ENCODE assay signal across 8 mouse cellular contexts in genomic region chr10:83805201-83805718, GRCm38 (mm10).
DNase-seq lines count a peak whose midpoint lies in the region; ATAC-seq and TF ChIP-seq lines count a peak whose summit lies in the region.

No protein-coding gene starts in this region.

- 0 out of 2 replicates have a peak, but pooled peaks have one; percentile 41 for ATAC-seq in forebrain, embryonic 13.5 days
- ATAC-seq in hindbrain, embryonic 12.5 days (ENCODE audit: low FRiP score): peak; percentile 54
- peak; percentile 78 for ATAC-seq in limb, embryonic 14.5 days (ENCODE audit: low FRiP score, low read depth)
- ATAC-seq in midbrain, embryonic 16.5 days: peak; percentile 48

- H3K27ac ChIP-seq in forebrain, embryonic 13.5 days: peak overlapping the region; percentile 22
- peak overlapping the region; percentile 45 for H3K27ac ChIP-seq in hindbrain, embryonic 12.5 days
- H3K27ac ChIP-seq in limb, embryonic 14.5 days (replicated peaks; ENCODE audit: low read depth, low read length): peak overlapping the region; percentile 71
- 0 out of 2 replicates have a peak overlapping the region, but pooled peaks have one; percentile 11 for H3K27ac ChIP-seq in midbrain, embryonic 16.5 days (ENCODE audit: low read length)

- H3K27me3 ChIP-seq in forebrain, embryonic 13.5 days: no peaks in the 10 kb centered on the region
- peaks cover 2% of the 10 kb centered on the region; the same call in 1 of the 2 replicates for H3K27me3 ChIP-seq in hindbrain, embryonic 12.5 days
- no peaks in the 10 kb centered on the region for H3K27me3 ChIP-seq in limb, embryonic 14.5 days (ENCODE audit: control insufficient read depth, insufficient read depth, low read length)
- no peaks in the 10 kb centered on the region for H3K27me3 ChIP-seq in midbrain, embryonic 16.5 days (ENCODE audit: control insufficient read depth, insufficient read depth, low read depth, low read length)

- H3K9ac ChIP-seq in forebrain, embryonic 13.5 days: no peak overlapping the region
- no peak overlapping the region for H3K9ac ChIP-seq in hindbrain, embryonic 12.5 days
- no peak overlapping the region for H3K9ac ChIP-seq in limb, embryonic 14.5 days (ENCODE audit: low read depth, low read length, severe bottlenecking)
- H3K9ac ChIP-seq in midbrain, embryonic 16.5 days (ENCODE audit: low read depth, low read length): no peak overlapping the region

- peak; percentile 63 for DNase-seq in embryo, embryonic 10 days (ENCODE audit: low spot score)
- DNase-seq in limb, embryonic 14.5 days (ENCODE audit: low spot score): peak; percentile 77
- no peak for DNase-seq in cerebellum, adult 8-10 months
- DNase-seq in natural killer cell, adult 2 months (ENCODE audit: low spot score in 2 of 2): no peak
- DNase-seq in right cerebral cortex, postnatal 14 days: no peak

- no peak for TF ChIP-seq POLR2A in limb, embryonic 14.5 days (IDR thresholded peaks at IDR 0.05; ENCODE audit: borderline replicate concordance, extremely low read depth, insufficient read depth, insufficient read length)

- H3K36me3 ChIP-seq in forebrain, embryonic 13.5 days (ENCODE audit: poor library complexity, severe bottlenecking): no peaks in the 10 kb centered on the region
- H3K36me3 ChIP-seq in hindbrain, embryonic 12.5 days: no peaks in the 10 kb centered on the region
- H3K36me3 ChIP-seq in limb, embryonic 14.5 days (ENCODE audit: control insufficient read depth, insufficient read depth, low read length): no peaks in the 10 kb centered on the region
- H3K36me3 ChIP-seq in midbrain, embryonic 16.5 days (ENCODE audit: control insufficient read depth, insufficient read depth, low read length): no peaks in the 10 kb centered on the region

- H3K9me3 ChIP-seq in forebrain, embryonic 13.5 days (replicated peaks): no peaks in the 10 kb centered on the region
- H3K9me3 ChIP-seq in hindbrain, embryonic 12.5 days (replicated peaks): no peaks in the 10 kb centered on the region
- H3K9me3 ChIP-seq in limb, embryonic 14.5 days (ENCODE audit: control insufficient read depth, low read length): no peaks in the 10 kb centered on the region
- H3K9me3 ChIP-seq in midbrain, embryonic 16.5 days (replicated peaks; ENCODE audit: control insufficient read depth, low read length, poor library complexity, severe bottlenecking): no peaks in the 10 kb centered on the region

- no peak overlapping the region for H3K4me3 ChIP-seq in forebrain, embryonic 13.5 days
- H3K4me3 ChIP-seq in hindbrain, embryonic 12.5 days: no peak overlapping the region
- H3K4me3 ChIP-seq in limb, embryonic 14.5 days (replicated peaks; ENCODE audit: low read length): no peak overlapping the region
- no peak overlapping the region for H3K4me3 ChIP-seq in midbrain, embryonic 16.5 days (ENCODE audit: low read depth, low read length)

- WGBS in forebrain, embryonic 13.5 days: 38% methylated on average over 11 of the region's 11 CpGs
- 47% methylated on average over 11 of the region's 11 CpGs for WGBS in hindbrain, embryonic 12.5 days
- 9% methylated on average over 11 of the region's 11 CpGs for WGBS in limb, embryonic 14.5 days
- WGBS in midbrain, embryonic 16.5 days: 31% methylated on average over 11 of the region's 11 CpGs

- peaks cover 12% of the 10 kb centered on the region for H3K4me1 ChIP-seq in forebrain, embryonic 13.5 days
- peaks cover 17% of the 10 kb centered on the region; the same call in 1 of the 2 replicates for H3K4me1 ChIP-seq in hindbrain, embryonic 12.5 days
- peaks cover 36% of the 10 kb centered on the region for H3K4me1 ChIP-seq in limb, embryonic 14.5 days (ENCODE audit: control insufficient read depth, insufficient read depth, low read length)
- H3K4me1 ChIP-seq in midbrain, embryonic 16.5 days (ENCODE audit: control insufficient read depth, insufficient read depth, low read length): peaks cover 7% of the 10 kb centered on the region

- H3K4me2 ChIP-seq in forebrain, embryonic 13.5 days: peak overlapping the region; percentile 23; the same call in 1 of the 2 replicates
- H3K4me2 ChIP-seq in hindbrain, embryonic 12.5 days (replicated peaks): 0 out of 2 replicates have a peak overlapping the region, but pooled peaks have one; percentile 9
- peak overlapping the region; percentile 24 for H3K4me2 ChIP-seq in limb, embryonic 14.5 days (replicated peaks; ENCODE audit: low read depth, low read length, severe bottlenecking)
- H3K4me2 ChIP-seq in midbrain, embryonic 16.5 days (ENCODE audit: low read length): no peak overlapping the region

Comparison
In these comparisons a context has a peak if more than half of its experiments do, and no peak if none do; other contexts are left out.
1. DNase-seq: peak in embryo, embryonic 10 days (single experiment) and limb, embryonic 14.5 days (single experiment); none in cerebellum, adult 8-10 months (single experiment), natural killer cell, adult 2 months (0 of 2) and right cerebral cortex, postnatal 14 days (single experiment).
2. H3K27ac ChIP-seq: peak in every context shown above with its lines; median percentile 71 in limb, embryonic 14.5 days; 45 in hindbrain, embryonic 12.5 days; 22 in forebrain, embryonic 13.5 days; 11 in midbrain, embryonic 16.5 days.
3. Peak in every context shown above with its lines, with median percentiles within 50 percentile points of each other: ATAC-seq.